Mouse (Mus musculus) left cerebral cortex, adult 6 months (tissue): Measurements from ENCODE around the gene Gm10375. TPM values are rescaled to one million over a fixed set of nuclear protein-coding genes. Genes with fewer than 3 reads are reported as not detected.

Experiments
- long read RNA-seq, 2 experiments: library from polyadenylated mRNA; unstranded; transcript quantifications; one replicate each; pipeline ENCODE4 v2.0.0; 2019 to 2020
- polyA plus RNA-seq: library from polyadenylated mRNA; unstranded; fragments of <200 nt; fragmentation: Nextera tagmentation; gene quantifications from 2 replicates; pipeline ENCODE4 v1.2.3, GENCODE M21; 2021

Gm10375 gene
- polyA plus RNA-seq, result not detected in 2 replicates
- long read RNA-seq, experiment 1, result 0 reads
- long read RNA-seq, experiment 2, result 0 reads

DNA sequence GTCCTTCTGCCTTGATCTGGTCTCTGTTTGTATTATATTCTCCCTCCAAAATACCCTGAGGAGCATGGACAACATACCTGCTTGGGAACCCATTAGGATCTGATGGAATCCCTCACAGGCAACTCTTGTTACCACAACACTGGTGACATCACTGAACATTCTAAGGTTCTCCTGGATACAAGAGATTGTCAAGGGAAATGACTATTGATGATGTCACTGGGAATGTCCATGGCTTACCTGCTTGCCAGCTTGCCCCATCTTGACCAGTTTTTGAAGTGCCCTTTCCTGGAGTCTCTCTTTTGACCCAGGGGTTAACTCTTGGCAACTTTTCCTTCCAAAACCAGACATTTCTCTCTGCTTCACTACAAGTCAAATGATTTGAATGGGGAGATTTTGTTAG is at the start of gene Gm10375:
TSS of gene Gm10375 (minus strand) at position 101 of the 400 bp plus-strand sequence.

DNA sequence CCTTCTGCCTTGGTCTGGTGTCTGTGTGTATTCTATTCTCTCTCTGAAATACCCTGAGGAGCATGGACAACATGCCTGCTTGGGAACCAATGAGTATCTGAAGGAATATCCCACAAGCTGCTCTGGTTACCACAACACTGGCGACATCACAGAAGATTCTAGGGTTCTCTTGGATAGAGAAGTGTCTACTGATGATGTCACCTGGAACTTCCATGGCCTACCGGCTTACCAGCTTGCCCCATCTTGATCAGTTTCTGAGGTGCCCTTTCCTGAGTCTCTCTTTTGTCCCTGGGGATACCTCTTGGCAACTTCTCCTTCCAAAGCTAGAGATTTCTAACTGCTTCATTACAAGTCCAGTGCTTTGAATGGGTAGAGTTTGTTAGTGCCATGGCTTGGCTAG is 28.8 kb downstream of the Gm10375 start, which contains the start of gene Gm17654:
TSS of gene Gm17654 (minus strand) at position 101 of the 400 bp plus-strand sequence.

Other genes starting within 250 kb of the Gm10375 start
- gene Gm8138, start 191.7 kb downstream of the Gm10375 start, polyA plus RNA-seq, result not detected in 2 replicates
- not detected in 2 replicates for gene Gm5799, start 64.4 kb downstream of the Gm10375 start, polyA plus RNA-seq
- not detected in 2 replicates for gene Gm17654, start 28.9 kb downstream of the Gm10375 start, polyA plus RNA-seq
- gene Gm8165, start 69.2 kb upstream of the Gm10375 start, polyA plus RNA-seq, result not detected in 2 replicates
- gene Gm7324, start 89.8 kb upstream of the Gm10375 start, polyA plus RNA-seq, result 0.38 and 0.42 TPM in 2 replicates
- not detected in 2 replicates for gene Gm16506, start 119.5 kb upstream of the Gm10375 start, polyA plus RNA-seq
- not detected in 2 replicates for gene Gm6526, start 139.9 kb upstream of the Gm10375 start, polyA plus RNA-seq
- gene Gm8180, start 176.7 kb upstream of the Gm10375 start, polyA plus RNA-seq, result not detected in 2 replicates